Mouse (Mus musculus): ENCODE measurements around the gene Ccm2l.

- TF ChIP-seq POLR2A (IDR thresholded peaks at IDR 0.05; ENCODE audit: insufficient read depth, low read depth, low read length): peak; percentile 45; the same call in 1 of the 2 replicates
- TF ChIP-seq CTCF (IDR thresholded peaks at IDR 0.05): no peak
- no peak for TF ChIP-seq EP300 (IDR thresholded peaks at IDR 0.05; ENCODE audit: insufficient read depth, low read depth, low read length)
Measured at GRCm38 (mm10) chr2:153064190-153064970, 1.4 kb upstream of the Ccm2l start.

All from heart, adult 2 months (tissue).